Mouse (Mus musculus): ENCODE measurements around the gene Il17re. TPM values are rescaled to one million over a fixed set of nuclear protein-coding genes. Genes with fewer than 3 reads are reported as not detected.

The Il17re gene
- 1 to 10 TPM in 1 of 2 experiments, under 1 TPM in 1; 0.83 to 2.6 TPM for total RNA-seq (2021)
- long read RNA-seq, experiment 1, partial matches to known transcripts: 0 of 1 reads
- long read RNA-seq, experiment 1, other reads (novel, unspliced or antisense): 1 of 1 reads
- long read RNA-seq, experiment 2: 0 reads

GRCm38 (mm10) chr6:113457952-113458534 lies at the start of gene Il17re:
TSS of gene Il17re (plus strand) at chr6:113458484.
- DNase-seq (ENCODE audit: low spot score in 2 of 2): no peak

- no peak for DNase-seq (ENCODE audit: low spot score in 2 of 2)
Measured at GRCm38 (mm10) chr6:113410001-113410400, 48.3 kb upstream of the Il17re start.

GRCm38 (mm10) chr6:113416416-113416815 lies 41.9 kb upstream of the Il17re start:
- no peak for DNase-seq (ENCODE audit: low spot score in 2 of 2)

GRCm38 (mm10) chr6:113418441-113419198 lies 39.7 kb upstream of the Il17re start:
- DNase-seq (ENCODE audit: low spot score in 2 of 2): no peak

GRCm38 (mm10) chr6:113419199-113419587 lies 39.1 kb upstream of the Il17re start, which contains the start of gene Rpusd3:
TSS of gene Rpusd3 (minus strand) at chr6:113419340.
- peak; percentile 99 for DNase-seq (ENCODE audit: low spot score in 2 of 2)

GRCm38 (mm10) chr6:113423000-113423399 lies 35.3 kb upstream of the Il17re start:
- DNase-seq (ENCODE audit: low spot score in 2 of 2): no peak

GRCm38 (mm10) chr6:113424187-113424586 lies 34.1 kb upstream of the Il17re start:
- DNase-seq (ENCODE audit: low spot score in 2 of 2): no peak

- DNase-seq (ENCODE audit: low spot score in 2 of 2): no peak
Measured at GRCm38 (mm10) chr6:113426696-113427095, 31.6 kb upstream of the Il17re start.

- no peak for DNase-seq (ENCODE audit: low spot score in 2 of 2)
Measured at GRCm38 (mm10) chr6:113427397-113427796, 30.9 kb upstream of the Il17re start.

GRCm38 (mm10) chr6:113428006-113428405 lies 30.3 kb upstream of the Il17re start:
- DNase-seq (ENCODE audit: low spot score in 2 of 2): no peak

- DNase-seq (ENCODE audit: low spot score in 2 of 2): no peak
Measured at GRCm38 (mm10) chr6:113429965-113430364, 28.3 kb upstream of the Il17re start.

GRCm38 (mm10) chr6:113430846-113431245 lies 27.4 kb upstream of the Il17re start:
- no peak for DNase-seq (ENCODE audit: low spot score in 2 of 2)

- no peak for DNase-seq (ENCODE audit: low spot score in 2 of 2)
Measured at GRCm38 (mm10) chr6:113431801-113432200, 26.5 kb upstream of the Il17re start.

- DNase-seq (ENCODE audit: low spot score in 2 of 2): no peak
Measured at GRCm38 (mm10) chr6:113433661-113434060, 24.6 kb upstream of the Il17re start.

GRCm38 (mm10) chr6:113434691-113435090 lies 23.6 kb upstream of the Il17re start:
- no peak for DNase-seq (ENCODE audit: low spot score in 2 of 2)

GRCm38 (mm10) chr6:113435664-113436205 lies 22.5 kb upstream of the Il17re start, which contains the start of gene Cidec:
TSS of gene Cidec (minus strand) at chr6:113435760.
- DNase-seq (ENCODE audit: low spot score in 2 of 2): no peak

GRCm38 (mm10) chr6:113437135-113437534 lies 21.1 kb upstream of the Il17re start:
- DNase-seq (ENCODE audit: low spot score in 2 of 2): no peak

GRCm38 (mm10) chr6:113438721-113439430 lies 19.4 kb upstream of the Il17re start:
- DNase-seq (ENCODE audit: low spot score in 2 of 2): no peak

- DNase-seq (ENCODE audit: low spot score in 2 of 2): no peak
Measured at GRCm38 (mm10) chr6:113440686-113441085, 17.6 kb upstream of the Il17re start.

GRCm38 (mm10) chr6:113441147-113441680 lies 17.1 kb upstream of the Il17re start:
- DNase-seq (ENCODE audit: low spot score in 2 of 2): peak; percentile 63 to 64

GRCm38 (mm10) chr6:113442087-113442441 lies 16.2 kb upstream of the Il17re start:
- DNase-seq (ENCODE audit: low spot score in 2 of 2): no peak

Measured in adrenal gland, adult 18-20 months (tissue).